Mouse (Mus musculus) small intestine, adult 2 months (tissue): ENCODE measurements around the gene Vps18.

Experiments
- CTCF ChIP-seq: fragments of 200-500 bp; IDR thresholded peaks from 2 replicates; pipeline ENCODE4 v1.5.1; 2012; ENCODE audit warnings: low read depth, mild to moderate bottlenecking, control low read depth, inconsistent platforms, low read length, moderate library complexity, mixed read lengths; ENCODE audit not compliant: insufficient replicate concordance, insufficient read length; ENCODE audit errors: extremely low read depth
- POLR2A ChIP-seq: fragments of 200-500 bp; IDR thresholded peaks from 2 replicates; pipeline ENCODE4 v1.6.1; 2012; ENCODE audit warnings: low read depth, mild to moderate bottlenecking, control low read depth, inconsistent platforms, low read length, moderate library complexity

DNA sequence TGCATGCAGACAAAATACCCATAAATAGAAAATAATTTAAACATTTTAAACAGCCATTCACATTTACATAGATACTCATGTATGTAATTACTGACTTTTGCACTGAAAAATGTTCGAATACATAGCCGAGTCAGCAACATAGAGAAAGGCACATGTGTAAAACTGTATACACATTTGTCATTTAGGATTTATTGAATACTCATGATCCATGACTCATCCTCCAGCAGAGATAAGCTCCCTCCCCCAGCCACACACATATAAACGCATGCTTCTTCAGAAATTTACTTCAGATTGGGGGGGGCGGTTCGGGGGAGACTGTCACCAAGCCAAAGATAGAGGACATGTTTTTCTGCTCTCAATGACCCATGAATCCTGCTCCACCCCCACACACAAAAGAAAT is 24.7 kb upstream of the Vps18 start:
- TF ChIP-seq POLR2A (no peak), CTCF (no peak)
